Mouse (Mus musculus) ES-Bruce4 (cell line): ENCODE data around the gene Phf3. TPM values are rescaled to one million over a fixed set of nuclear protein-coding genes. Genes with fewer than 3 reads are reported as not detected.
A peak's percentile ranks its signal among the peaks of the same experiment; 100 is the strongest.

Experiments used
- H3K27ac ChIP-seq: 2 replicates; pipeline ENCODE4 v1.5.1; 2012; ENCODE audit warnings: low read length, inconsistent platforms; ENCODE audit not compliant: insufficient read depth
- H3K27me3 ChIP-seq: 2 replicates; pipeline ENCODE4 v1.6.1; 2012; ENCODE audit warnings: mild to moderate bottlenecking, low read length, inconsistent platforms; ENCODE audit not compliant: control insufficient read depth, poor library complexity, insufficient read depth, severe bottlenecking
- H3K36me3 ChIP-seq: 2 replicates; pipeline ENCODE4 v1.6.1; 2012; ENCODE audit warnings: inconsistent platforms, mild to moderate bottlenecking, low read length, moderate library complexity; ENCODE audit not compliant: control insufficient read depth, poor library complexity, insufficient read depth, severe bottlenecking
- H3K4me1 ChIP-seq: one replicate; pipeline ENCODE4 v1.8.1; 2011; ENCODE audit warnings: low read length; ENCODE audit not compliant: control insufficient read depth, insufficient read depth
- H3K4me3 ChIP-seq: 2 replicates; pipeline ENCODE4 v1.5.1; 2011; ENCODE audit warnings: low read depth, mild to moderate bottlenecking, low read length
- H3K9ac ChIP-seq: 2 replicates; pipeline ENCODE4 v1.6.1; 2012; ENCODE audit warnings: low read depth, mild to moderate bottlenecking, inconsistent platforms; ENCODE audit not compliant: poor library complexity, severe bottlenecking
- H3K9me3 ChIP-seq: replicated peaks from 2 replicates; pipeline ENCODE4 v1.6.1; 2012; ENCODE audit warnings: mild to moderate bottlenecking, low read length, inconsistent platforms; ENCODE audit not compliant: control insufficient read depth, poor library complexity, insufficient read depth, severe bottlenecking
- CTCF ChIP-seq: IDR thresholded peaks from one replicate; pipeline ENCODE4 v1.8.1; 2011; ENCODE audit warnings: low read depth, low read length
- EP300 ChIP-seq: IDR thresholded peaks from 2 replicates; pipeline ENCODE4 v1.6.1; 2011; ENCODE audit warnings: low read depth, low read length; ENCODE audit not compliant: insufficient read depth
- POLR2A ChIP-seq: IDR thresholded peaks from one replicate; pipeline ENCODE4 v1.8.1; 2011; ENCODE audit warnings: low read length; ENCODE audit not compliant: insufficient read depth
- polyA plus RNA-seq: library from polyadenylated mRNA; stranded (reverse); fragments of >200 nt; gene quantifications from 2 replicates; pipeline ENCODE4 v1.2.4, GENCODE M21; 2011; ENCODE audit warnings: low read depth; ENCODE audit not compliant: missing spikeins, insufficient read depth, insufficient read length

Phf3 gene
- polyA plus RNA-seq, 1 experiment: 203 TPM

GRCm38 (mm10) chr1:30872836-30873540 lies 733 bp downstream of the Phf3 start:
- Histone ChIP-seq H3K4me1 (peaks cover 2% of the 10 kb centered on the region), H3K27me3 (no peaks in the 10 kb centered on the region), H3K36me3 (peaks cover 4% of the 10 kb centered on the region; the same call in 1 of the 2 replicates), H3K9me3 (no peaks in the 10 kb centered on the region), H3K9ac (peak overlapping the region; percentile 100), H3K4me3 (peak overlapping the region; percentile 69), H3K27ac (peak overlapping the region; percentile 90)
- TF ChIP-seq POLR2A: no peak
- TF ChIP-seq CTCF: no peak
- TF ChIP-seq EP300: no peak

GRCm38 (mm10) chr1:30867786-30868185 lies 5.9 kb downstream of the Phf3 start:
- H3K27me3 ChIP-seq: no peaks in the 10 kb centered on the region
- H3K9me3 ChIP-seq: no peaks in the 10 kb centered on the region
- H3K9ac ChIP-seq: no peak overlapping the region
- no peak for TF ChIP-seq EP300
- no peak for TF ChIP-seq CTCF
- no peak for TF ChIP-seq POLR2A
- peaks cover 2% of the 10 kb centered on the region for H3K4me1 ChIP-seq
- peaks cover 4% of the 10 kb centered on the region; the same call in 1 of the 2 replicates for H3K36me3 ChIP-seq
- no peak overlapping the region for H3K27ac ChIP-seq
- H3K4me3 ChIP-seq: no peak overlapping the region

- Histone ChIP-seq H3K9me3 (no peaks in the 10 kb centered on the region), H3K4me3 (no peak overlapping the region), H3K4me1 (peaks cover 1% of the 10 kb centered on the region), H3K27ac (no peak overlapping the region), H3K9ac (no peak overlapping the region), H3K36me3 (peaks cover 7% of the 10 kb centered on the region), H3K27me3 (no peaks in the 10 kb centered on the region)
- no peak for TF ChIP-seq POLR2A
Observed at GRCm38 (mm10) chr1:30852518-30852917, 21.2 kb downstream of the Phf3 start.

- no peak for TF ChIP-seq CTCF
- no peak for TF ChIP-seq EP300
- no peak for TF ChIP-seq POLR2A
- Histone ChIP-seq H3K4me1 (peaks cover 3% of the 10 kb centered on the region), H3K27ac (no peak overlapping the region), H3K9me3 (no peaks in the 10 kb centered on the region), H3K4me3 (no peak overlapping the region), H3K27me3 (no peaks in the 10 kb centered on the region), H3K36me3 (peaks cover 7% of the 10 kb centered on the region), H3K9ac (no peak overlapping the region)
Observed at GRCm38 (mm10) chr1:30851920-30852319, 21.8 kb downstream of the Phf3 start.

- peaks cover 3% of the 10 kb centered on the region for H3K4me1 ChIP-seq
- H3K9ac ChIP-seq: no peak overlapping the region
- no peaks in the 10 kb centered on the region for H3K27me3 ChIP-seq
- TF ChIP-seq EP300 (no peak), CTCF (no peak), POLR2A (no peak)
- H3K27ac ChIP-seq: no peak overlapping the region
- no peaks in the 10 kb centered on the region for H3K9me3 ChIP-seq
- H3K4me3 ChIP-seq: no peak overlapping the region
- peaks cover 7% of the 10 kb centered on the region for H3K36me3 ChIP-seq
Observed at GRCm38 (mm10) chr1:30850906-30851305, 22.8 kb downstream of the Phf3 start.

GRCm38 (mm10) chr1:30849955-30850354 lies 23.8 kb downstream of the Phf3 start:
- H3K4me1 ChIP-seq: peaks cover 3% of the 10 kb centered on the region
- TF ChIP-seq POLR2A (no peak), CTCF (no peak), EP300 (no peak)
- H3K27ac ChIP-seq: no peak overlapping the region
- H3K4me3 ChIP-seq: no peak overlapping the region
- H3K36me3 ChIP-seq: peaks cover 7% of the 10 kb centered on the region
- no peaks in the 10 kb centered on the region for H3K9me3 ChIP-seq
- H3K27me3 ChIP-seq: no peaks in the 10 kb centered on the region
- no peak overlapping the region for H3K9ac ChIP-seq
